Mouse (Mus musculus): ENCODE data around the gene Ube2f. TPM values are rescaled to one million over a fixed set of nuclear protein-coding genes. Genes with fewer than 3 reads are reported as not detected.
A peak's percentile ranks its signal among the peaks of the same experiment; 100 is the strongest.

Gene Ube2f
- total and polyA plus RNA-seq, 2 experiments from 2014 or later = 34.1 to 46.7 TPM

DNA sequence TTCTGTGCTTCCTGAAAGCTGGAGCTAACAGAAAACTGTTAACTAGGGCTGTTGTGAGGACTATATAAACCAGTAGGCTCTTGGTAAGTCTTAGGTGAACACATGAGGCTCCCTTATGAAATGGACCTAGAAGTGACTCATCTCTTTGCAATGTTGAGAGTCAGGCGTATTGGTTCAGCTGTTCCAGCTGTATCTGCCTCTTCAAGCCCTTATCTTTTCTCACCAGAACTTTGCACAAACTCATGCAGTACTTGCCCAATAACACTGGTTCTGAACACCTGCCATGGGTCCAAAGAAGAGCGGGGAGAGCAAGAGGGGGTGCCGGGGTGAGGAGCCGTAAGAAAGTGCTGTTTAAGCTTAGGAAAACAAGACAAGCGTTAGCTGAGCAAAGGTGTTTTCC is 1.9 kb upstream of the Ube2f start:
- Histone ChIP-seq H3K4me2 (ENCODE audit: low read depth, low read length) (no peak overlapping the region), H3K4me1 (ENCODE audit: insufficient read depth, low read length) (0 out of 2 replicates have a peak, but pooled peaks cover 8% of the 10 kb centered on the region), H3K36me3 (ENCODE audit: insufficient read depth, low read length) (no peaks in the 10 kb centered on the region), H3K27ac (no peak overlapping the region), H3K9me3 (ENCODE audit: low read length) (no peaks in the 10 kb centered on the region), H3K4me3 (ENCODE audit: low read length) (no peak overlapping the region), H3K9ac (replicated peaks; ENCODE audit: low read length) (no peak overlapping the region), H3K27me3 (ENCODE audit: insufficient read depth, low read length) (no peaks in the 10 kb centered on the region)
- WGBS = 95% methylated on average over 5 of the region's 5 CpGs
- TF ChIP-seq CTCF (IDR thresholded peaks at IDR 0.05; ENCODE audit: low read depth) = no peak
- ATAC-seq = no peak
- DNase-seq (ENCODE audit: low spot score) = no peak

- no peak for TF ChIP-seq CTCF (IDR thresholded peaks at IDR 0.05; ENCODE audit: low read depth)
- no peak overlapping the region for H3K4me3 ChIP-seq (ENCODE audit: low read length)
- no peak overlapping the region for H3K27ac ChIP-seq
- no peaks in the 10 kb centered on the region for H3K27me3 ChIP-seq (ENCODE audit: insufficient read depth, low read length)
- H3K9ac ChIP-seq (replicated peaks; ENCODE audit: low read length) = no peak overlapping the region
- no peaks in the 10 kb centered on the region for H3K9me3 ChIP-seq (ENCODE audit: low read length)
- 0 out of 2 replicates have a peak, but pooled peaks cover 8% of the 10 kb centered on the region for H3K4me1 ChIP-seq (ENCODE audit: insufficient read depth, low read length)
- WGBS = 56% methylated on average over 4 of the region's 4 CpGs
- H3K36me3 ChIP-seq (ENCODE audit: insufficient read depth, low read length) = no peaks in the 10 kb centered on the region
- DNase-seq (ENCODE audit: low spot score) (no peak), ATAC-seq (no peak)
- H3K4me2 ChIP-seq (ENCODE audit: low read depth, low read length) = peak overlapping the region; percentile 26; the same call in 1 of the 2 replicates
These were observed 1.1 kb upstream of the Ube2f start for GRCm38 (mm10) chr1:91248970-91249369.

GRCm38 (mm10) chr1:91250415-91251147 is 477 bp downstream of the Ube2f start:
- DNase-seq (ENCODE audit: low spot score) = no peak
- peak; percentile 46; the same call in 1 of the 2 replicates for ATAC-seq
- under 1% methylated on average over 66 of the region's 70 CpGs for WGBS
- H3K9ac ChIP-seq (replicated peaks; ENCODE audit: low read length) = peak overlapping the region; percentile 97
- H3K4me2 ChIP-seq (ENCODE audit: low read depth, low read length) = peak overlapping the region; percentile 76
- no peaks in the 10 kb centered on the region for H3K27me3 ChIP-seq (ENCODE audit: insufficient read depth, low read length)
- H3K4me1 ChIP-seq (ENCODE audit: insufficient read depth, low read length) = 0 out of 2 replicates have a peak, but pooled peaks cover 8% of the 10 kb centered on the region
- peak overlapping the region; percentile 89 for H3K27ac ChIP-seq
- TF ChIP-seq CTCF (IDR thresholded peaks at IDR 0.05; ENCODE audit: low read depth) = no peak
- H3K9me3 ChIP-seq (ENCODE audit: low read length) = no peaks in the 10 kb centered on the region
- H3K4me3 ChIP-seq (ENCODE audit: low read length) = peak overlapping the region; percentile 95
- no peaks in the 10 kb centered on the region for H3K36me3 ChIP-seq (ENCODE audit: insufficient read depth, low read length)

- no peaks in the 10 kb centered on the region for H3K9me3 ChIP-seq (ENCODE audit: low read length)
- 0 out of 2 replicates have a peak, but pooled peaks cover 2% of the 10 kb centered on the region for H3K36me3 ChIP-seq (ENCODE audit: insufficient read depth, low read length)
- peak overlapping the region; percentile 97 for H3K9ac ChIP-seq (replicated peaks; ENCODE audit: low read length)
- H3K4me1 ChIP-seq (ENCODE audit: insufficient read depth, low read length) = 0 out of 2 replicates have a peak, but pooled peaks cover 8% of the 10 kb centered on the region
- H3K4me3 ChIP-seq (ENCODE audit: low read length) = peak overlapping the region; percentile 95
- H3K27me3 ChIP-seq (ENCODE audit: insufficient read depth, low read length) = no peaks in the 10 kb centered on the region
- TF ChIP-seq CTCF (IDR thresholded peaks at IDR 0.05; ENCODE audit: low read depth) = no peak
- ATAC-seq (no peak), DNase-seq (ENCODE audit: low spot score) (no peak)
- H3K27ac ChIP-seq = peak overlapping the region; percentile 89; the same call in 1 of the 2 replicates
- WGBS = 60% methylated on average over 5 of the region's 5 CpGs
- H3K4me2 ChIP-seq (ENCODE audit: low read depth, low read length) = peak overlapping the region; percentile 76
These were observed 1.1 kb downstream of the Ube2f start for GRCm38 (mm10) chr1:91251148-91251650.

GRCm38 (mm10) chr1:91251927-91252326 is 1.8 kb downstream of the Ube2f start:
- TF ChIP-seq CTCF (IDR thresholded peaks at IDR 0.05; ENCODE audit: low read depth) = peak; percentile 59
- H3K27ac ChIP-seq = no peak overlapping the region
- no peak overlapping the region for H3K9ac ChIP-seq (replicated peaks; ENCODE audit: low read length)
- 0 out of 2 replicates have a peak, but pooled peaks cover 8% of the 10 kb centered on the region for H3K4me1 ChIP-seq (ENCODE audit: insufficient read depth, low read length)
- H3K27me3 ChIP-seq (ENCODE audit: insufficient read depth, low read length) = no peaks in the 10 kb centered on the region
- H3K36me3 ChIP-seq (ENCODE audit: insufficient read depth, low read length) = 0 out of 2 replicates have a peak, but pooled peaks cover 4% of the 10 kb centered on the region
- H3K4me3 ChIP-seq (ENCODE audit: low read length) = no peak overlapping the region
- WGBS = 61% methylated on average over 8 of the region's 8 CpGs
- ATAC-seq (no peak), DNase-seq (ENCODE audit: low spot score) (no peak)
- peak overlapping the region; percentile 76 for H3K4me2 ChIP-seq (ENCODE audit: low read depth, low read length)
- H3K9me3 ChIP-seq (ENCODE audit: low read length) = no peaks in the 10 kb centered on the region

- H3K36me3 ChIP-seq (ENCODE audit: insufficient read depth, low read length) = 0 out of 2 replicates have a peak, but pooled peaks cover 4% of the 10 kb centered on the region
- H3K4me3 ChIP-seq (ENCODE audit: low read length) = no peak overlapping the region
- H3K4me2 ChIP-seq (ENCODE audit: low read depth, low read length) = no peak overlapping the region
- no peak for ATAC-seq
- DNase-seq (ENCODE audit: low spot score) = no peak
- TF ChIP-seq CTCF (IDR thresholded peaks at IDR 0.05; ENCODE audit: low read depth) = no peak
- no peak overlapping the region for H3K27ac ChIP-seq
- H3K9ac ChIP-seq (replicated peaks; ENCODE audit: low read length) = no peak overlapping the region
- H3K27me3 ChIP-seq (ENCODE audit: insufficient read depth, low read length) = no peaks in the 10 kb centered on the region
- no peaks in the 10 kb centered on the region for H3K4me1 ChIP-seq (ENCODE audit: insufficient read depth, low read length)
- H3K9me3 ChIP-seq (ENCODE audit: low read length) = no peaks in the 10 kb centered on the region
These were observed 7.8 kb downstream of the Ube2f start for GRCm38 (mm10) chr1:91257918-91258317.

GRCm38 (mm10) chr1:91259794-91260193 is 9.7 kb downstream of the Ube2f start:
- H3K36me3 ChIP-seq (ENCODE audit: insufficient read depth, low read length) = 0 out of 2 replicates have a peak, but pooled peaks cover 5% of the 10 kb centered on the region
- H3K4me1 ChIP-seq (ENCODE audit: insufficient read depth, low read length) = no peaks in the 10 kb centered on the region
- H3K9me3 ChIP-seq (ENCODE audit: low read length) = no peaks in the 10 kb centered on the region
- no peak overlapping the region for H3K9ac ChIP-seq (replicated peaks; ENCODE audit: low read length)
- H3K4me3 ChIP-seq (ENCODE audit: low read length) = no peak overlapping the region
- 94% methylated on average over 5 of the region's 5 CpGs for WGBS
- DNase-seq (ENCODE audit: low spot score) (no peak), ATAC-seq (no peak)
- no peak overlapping the region for H3K27ac ChIP-seq
- no peak for TF ChIP-seq CTCF (IDR thresholded peaks at IDR 0.05; ENCODE audit: low read depth)
- no peaks in the 10 kb centered on the region for H3K27me3 ChIP-seq (ENCODE audit: insufficient read depth, low read length)
- no peak overlapping the region for H3K4me2 ChIP-seq (ENCODE audit: low read depth, low read length)
